Mouse (Mus musculus) right cerebral cortex, postnatal 4 days (tissue): Measurements from ENCODE around the gene Lpp.

Source experiments
- DNase-seq: peaks from one replicate; pipeline ENCODE4 v3.0.0-alpha.2; 2022

Gene Lpp

GRCm38 (mm10) chr16:24392651-24393555 is at the start of gene Lpp:
TSS of gene Lpp (plus strand) at chr16:24393507.
- DNase-seq = peak; percentile 58

DNA sequence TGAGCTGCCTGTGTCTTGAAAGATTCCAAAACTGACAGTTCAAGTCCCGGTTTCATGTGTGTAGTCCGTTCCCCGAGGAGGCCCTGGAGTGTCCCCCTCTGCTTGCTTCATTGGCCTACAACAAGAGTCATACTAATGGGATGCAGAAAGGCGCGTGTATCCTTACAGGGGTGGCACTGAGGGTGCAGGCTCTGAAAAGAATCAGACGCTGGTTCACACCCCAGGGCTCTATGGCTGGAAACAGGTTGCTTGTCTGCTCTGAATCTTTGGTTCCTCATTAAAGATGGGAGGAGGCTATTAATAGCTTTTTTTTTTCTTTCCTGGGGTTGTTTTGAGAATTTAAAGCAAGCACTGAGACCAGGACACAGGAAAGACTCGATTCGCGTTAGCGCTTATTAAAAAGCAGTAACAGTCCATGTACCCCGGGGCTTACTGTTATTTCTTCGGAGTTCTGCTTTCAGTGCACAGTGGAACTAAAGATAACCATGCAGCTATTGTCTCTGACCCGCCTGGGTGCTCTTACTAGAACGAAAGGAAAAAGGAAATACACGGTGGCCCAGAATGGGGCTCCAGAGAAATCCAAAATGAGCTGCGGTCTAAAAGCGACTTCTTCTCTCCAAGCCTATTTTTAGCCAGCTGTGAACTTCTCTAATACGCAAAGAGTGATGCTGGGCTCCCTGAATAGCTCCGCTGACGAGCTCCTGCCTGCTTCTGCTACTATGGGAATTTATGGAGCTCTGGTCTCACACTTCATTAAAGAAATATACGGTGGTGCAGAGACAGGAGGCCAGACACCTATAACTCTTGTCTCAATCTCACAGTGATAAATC is 45.5 kb upstream of the Lpp start:
- no peak for DNase-seq

- DNase-seq = no peak
Measured at GRCm38 (mm10) chr16:24350306-24350705, 43.0 kb upstream of the Lpp start.

DNA sequence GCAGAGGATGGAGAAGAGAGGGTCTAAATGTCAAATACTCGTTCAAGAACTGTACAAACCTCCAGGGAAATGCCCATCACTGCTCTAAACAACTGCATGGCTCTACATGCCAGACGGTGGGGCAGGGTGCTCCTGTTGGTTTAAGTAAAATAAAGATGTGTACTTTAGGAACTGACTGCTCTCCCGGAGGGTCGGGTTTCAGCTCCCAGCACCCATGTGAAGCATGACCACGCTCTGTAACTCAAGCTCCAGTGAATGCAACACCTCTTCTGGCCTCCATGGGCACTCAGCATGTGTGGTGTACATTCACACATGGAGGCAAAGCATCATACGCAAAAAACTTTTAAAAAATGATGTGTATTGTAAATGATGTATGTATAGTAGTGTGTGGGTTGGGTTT is 42.6 kb upstream of the Lpp start:
- no peak for DNase-seq

GRCm38 (mm10) chr16:24351811-24352210 is 41.5 kb upstream of the Lpp start:
- no peak for DNase-seq

DNA sequence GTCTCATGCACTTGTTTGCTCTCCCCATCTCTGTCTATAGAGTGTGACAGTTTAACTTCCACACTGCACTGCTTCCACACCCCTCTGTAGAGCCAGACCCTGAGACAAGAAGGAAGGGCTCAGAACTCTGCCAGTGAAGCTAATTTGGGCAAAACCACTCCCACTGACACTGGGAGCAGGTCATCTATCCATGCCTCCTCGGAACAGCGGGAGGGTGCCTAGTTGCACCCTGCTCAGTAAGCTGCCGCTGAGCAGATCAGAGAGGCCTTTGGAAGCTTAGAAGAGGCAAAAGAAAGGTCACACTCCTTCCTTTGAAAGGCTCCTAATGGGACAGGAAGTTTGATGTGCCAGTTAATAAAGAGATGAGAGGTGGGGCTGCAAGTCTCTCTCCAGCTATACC is 39.5 kb upstream of the Lpp start:
- no peak for DNase-seq

- no peak for DNase-seq
Measured at GRCm38 (mm10) chr16:24361667-24362066, 31.6 kb upstream of the Lpp start.

- DNase-seq = no peak
Measured at GRCm38 (mm10) chr16:24364030-24364687, 29.1 kb upstream of the Lpp start.

DNA sequence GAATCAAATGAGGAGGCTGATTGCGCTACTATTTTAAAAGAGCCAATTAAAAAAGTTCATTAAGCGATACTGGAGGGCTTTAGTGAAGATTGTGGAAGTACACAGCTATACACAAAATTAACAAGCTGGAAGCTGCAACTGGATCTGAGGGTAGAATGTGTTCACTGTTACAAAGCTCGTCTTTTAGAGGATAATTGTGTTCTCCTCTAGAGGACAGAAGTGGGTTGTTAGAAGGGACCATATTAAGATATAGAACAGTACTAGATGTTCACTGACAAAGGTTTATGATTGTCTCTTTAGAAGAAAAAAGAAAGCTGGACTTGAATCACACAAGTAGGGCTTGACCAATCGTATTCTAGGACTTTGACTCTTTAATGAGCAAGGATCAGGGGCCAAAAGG is 27.4 kb upstream of the Lpp start:
- DNase-seq = no peak

GRCm38 (mm10) chr16:24367071-24367470 is 26.2 kb upstream of the Lpp start:
- DNase-seq = no peak

- no peak for DNase-seq
Measured at GRCm38 (mm10) chr16:24367506-24367905, 25.8 kb upstream of the Lpp start.

- no peak for DNase-seq
Measured at GRCm38 (mm10) chr16:24376478-24376877, 16.8 kb upstream of the Lpp start.

DNA sequence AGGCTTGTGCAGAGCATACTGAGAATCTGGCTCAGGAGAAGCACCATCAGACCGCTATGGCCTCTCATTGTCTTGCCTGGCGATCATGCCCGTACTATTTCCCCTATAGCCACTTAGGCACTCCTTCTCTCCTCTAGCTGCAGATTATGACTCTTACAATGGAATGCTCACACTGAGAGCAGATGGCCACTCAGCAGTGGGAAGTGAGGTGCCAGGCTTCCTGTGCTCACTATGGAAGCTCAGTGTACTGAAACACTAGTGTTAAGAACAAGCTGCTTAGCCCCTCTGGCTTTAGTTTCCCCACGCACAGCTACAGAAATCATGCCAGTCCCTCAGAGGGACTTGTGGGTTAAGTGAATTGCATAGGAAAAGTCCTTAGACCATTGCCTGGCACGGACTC is 2.7 kb upstream of the Lpp start:
- no peak for DNase-seq

GRCm38 (mm10) chr16:24391111-24391510 is 2.2 kb upstream of the Lpp start:
- DNase-seq = no peak

DNA sequence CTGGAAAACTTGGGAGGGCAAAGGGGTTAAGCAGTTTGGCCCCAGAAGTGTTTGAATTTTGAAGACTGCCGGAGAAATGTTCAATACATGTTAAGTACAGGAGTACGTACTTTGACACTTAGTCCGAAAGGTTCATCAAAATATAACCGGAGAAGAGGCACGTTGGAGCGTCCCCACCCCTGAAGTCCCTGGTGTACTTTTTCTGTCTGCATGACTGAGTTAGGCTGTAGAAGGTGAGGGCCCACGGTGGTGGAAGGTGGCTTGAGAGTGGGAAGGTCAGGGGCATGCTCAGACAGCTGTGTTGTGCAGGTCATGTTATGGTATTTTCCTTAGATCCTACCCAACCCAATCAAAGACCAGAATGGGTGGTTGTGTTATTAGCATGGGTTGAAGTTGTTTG is 1.4 kb upstream of the Lpp start:
- no peak for DNase-seq

DNA sequence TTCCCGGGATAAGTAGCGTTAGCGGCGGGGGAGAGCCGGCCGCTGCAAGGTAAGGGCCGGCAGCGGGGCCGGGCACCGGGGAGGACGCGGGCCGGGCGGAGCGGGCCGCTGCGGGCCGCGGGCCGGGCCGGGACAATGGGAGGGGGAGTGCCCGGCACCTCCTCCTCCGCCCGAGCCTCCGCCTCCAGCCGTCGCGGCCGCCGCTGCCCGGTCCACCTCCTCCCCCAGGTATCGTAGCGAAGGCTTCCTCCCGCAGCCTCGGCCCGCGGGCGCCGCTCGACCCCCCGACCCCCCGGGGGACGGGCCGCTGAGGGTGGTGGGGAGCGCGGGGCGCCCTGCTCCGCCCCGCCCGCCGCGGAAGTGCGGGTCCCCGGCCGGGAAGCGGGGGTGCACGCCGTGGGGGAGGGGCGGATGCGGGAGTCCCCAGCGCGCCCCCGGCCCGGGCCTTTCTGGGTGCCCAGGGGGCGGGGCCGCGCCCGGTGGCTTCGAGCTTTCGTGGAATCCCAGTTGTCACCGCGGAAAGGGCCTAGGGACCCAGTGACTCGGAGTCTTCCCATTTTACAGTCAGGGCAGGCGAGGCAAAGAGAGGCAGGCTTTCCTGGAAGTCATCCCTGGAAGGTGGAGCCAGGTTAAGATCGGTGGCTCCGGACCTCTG is 376 bp downstream of the Lpp start:
- DNase-seq = peak; percentile 59

- DNase-seq = no peak
Measured at GRCm38 (mm10) chr16:24394211-24394991, 1.1 kb downstream of the Lpp start.

- no peak for DNase-seq
Measured at GRCm38 (mm10) chr16:24395100-24395499, 1.8 kb downstream of the Lpp start.

DNA sequence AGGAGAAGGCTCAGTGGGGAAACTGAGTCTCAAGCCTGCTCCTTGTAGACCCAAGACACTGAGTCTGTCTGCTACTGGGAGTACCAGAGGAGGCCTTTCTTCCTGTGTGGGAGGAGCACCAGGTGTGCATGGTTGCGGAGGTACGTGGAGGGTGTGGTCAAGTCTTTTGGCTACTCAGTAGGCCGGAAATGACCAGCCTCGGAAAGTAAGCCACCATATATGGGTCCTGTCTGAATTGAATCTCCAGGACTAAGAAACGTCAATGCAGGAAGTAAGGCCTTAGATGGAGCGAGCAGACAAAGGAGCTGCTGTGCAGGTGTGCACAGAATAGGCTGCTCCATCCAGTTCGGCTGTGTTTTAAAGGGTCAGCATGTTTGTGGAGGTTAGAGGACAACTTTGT is 3.2 kb downstream of the Lpp start:
- no peak for DNase-seq

- no peak for DNase-seq
Measured at GRCm38 (mm10) chr16:24398476-24398875, 5.2 kb downstream of the Lpp start.

GRCm38 (mm10) chr16:24398893-24399292 is 5.6 kb downstream of the Lpp start:
- DNase-seq = no peak

- DNase-seq = no peak
Measured at GRCm38 (mm10) chr16:24399524-24399923, 6.2 kb downstream of the Lpp start.
